Mouse (Mus musculus): ENCODE measurements around the gene Sh3bp4.

DNA sequence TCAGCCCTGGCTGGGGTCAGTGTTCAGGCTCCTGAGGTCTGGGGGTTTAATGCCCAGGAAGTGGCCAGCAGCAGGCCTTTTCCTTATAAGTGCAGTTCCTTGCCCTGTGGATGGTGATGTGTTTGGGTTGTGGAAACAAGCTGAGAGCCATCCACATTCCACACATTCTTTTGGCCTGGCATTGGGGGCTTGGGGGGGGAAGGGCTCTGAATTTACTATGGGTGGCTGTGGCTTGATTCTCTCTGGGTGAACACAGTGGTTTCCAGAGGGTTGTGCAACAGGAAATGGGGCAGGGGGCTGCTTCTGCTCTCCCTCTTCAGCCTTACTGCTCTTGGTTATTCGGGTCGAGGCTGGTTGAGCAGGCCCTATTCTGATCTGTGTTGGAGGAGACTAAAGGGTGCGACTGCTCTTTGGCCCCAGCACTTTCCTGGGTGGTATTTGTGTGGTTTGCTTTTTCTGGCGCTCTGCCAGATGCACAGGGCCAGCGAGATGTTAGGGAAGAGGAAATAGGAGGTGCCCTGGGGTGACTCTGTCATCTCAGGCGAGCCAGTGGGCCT lies 38.2 kb downstream of the Sh3bp4 start:
- TF ChIP-seq CTCF (IDR thresholded peaks at IDR 0.05; ENCODE audit: low read depth) = no peak
- no peak for TF ChIP-seq EP300 (optimal IDR thresholded peaks at IDR 0.05)

Data from stomach, postnatal 0 days (tissue).